Mouse (Mus musculus) testis, adult 2 months (tissue): ENCODE data around the gene Casd1.

Experiments
- CTCF ChIP-seq: fragments of 200-500 bp; IDR thresholded peaks from 2 replicates; pipeline ENCODE4 v1.5.1; 2012; ENCODE audit warnings: low read depth, mild to moderate bottlenecking, inconsistent platforms, low read length, moderate library complexity; ENCODE audit not compliant: control insufficient read depth, insufficient read depth, insufficient replicate concordance
- POLR2A ChIP-seq: fragments of 200-500 bp; IDR thresholded peaks from 2 replicates; pipeline ENCODE4 v1.6.1; 2012; ENCODE audit warnings: low read depth, mild to moderate bottlenecking, inconsistent platforms, low read length, moderate library complexity; ENCODE audit not compliant: control insufficient read depth

DNA sequence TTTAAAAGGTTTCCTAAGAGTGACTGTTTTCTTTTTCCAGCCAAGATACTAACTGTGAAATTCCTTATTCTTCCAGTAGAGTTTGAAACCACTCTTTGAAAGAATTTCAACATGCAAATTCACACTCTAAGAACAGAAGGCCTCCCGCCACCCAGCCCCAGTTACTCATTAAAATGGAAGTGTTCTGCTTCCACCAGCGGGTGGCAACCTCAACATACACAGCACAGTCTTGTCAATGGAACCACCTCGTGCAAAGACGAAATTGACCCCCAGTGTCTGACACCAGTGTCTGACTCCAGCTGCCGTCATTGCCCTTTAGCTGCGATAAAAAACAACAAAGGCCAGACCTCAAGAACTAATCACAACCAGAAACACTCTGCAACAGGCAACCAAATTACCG lies 43.0 kb upstream of the Casd1 start:
- TF ChIP-seq POLR2A = no peak
- peak; percentile 24; the same call in 1 of the 2 replicates for TF ChIP-seq CTCF
